Mouse (Mus musculus): Measurements from ENCODE around the gene Fbxo46.

Fbxo46 gene

DNA sequence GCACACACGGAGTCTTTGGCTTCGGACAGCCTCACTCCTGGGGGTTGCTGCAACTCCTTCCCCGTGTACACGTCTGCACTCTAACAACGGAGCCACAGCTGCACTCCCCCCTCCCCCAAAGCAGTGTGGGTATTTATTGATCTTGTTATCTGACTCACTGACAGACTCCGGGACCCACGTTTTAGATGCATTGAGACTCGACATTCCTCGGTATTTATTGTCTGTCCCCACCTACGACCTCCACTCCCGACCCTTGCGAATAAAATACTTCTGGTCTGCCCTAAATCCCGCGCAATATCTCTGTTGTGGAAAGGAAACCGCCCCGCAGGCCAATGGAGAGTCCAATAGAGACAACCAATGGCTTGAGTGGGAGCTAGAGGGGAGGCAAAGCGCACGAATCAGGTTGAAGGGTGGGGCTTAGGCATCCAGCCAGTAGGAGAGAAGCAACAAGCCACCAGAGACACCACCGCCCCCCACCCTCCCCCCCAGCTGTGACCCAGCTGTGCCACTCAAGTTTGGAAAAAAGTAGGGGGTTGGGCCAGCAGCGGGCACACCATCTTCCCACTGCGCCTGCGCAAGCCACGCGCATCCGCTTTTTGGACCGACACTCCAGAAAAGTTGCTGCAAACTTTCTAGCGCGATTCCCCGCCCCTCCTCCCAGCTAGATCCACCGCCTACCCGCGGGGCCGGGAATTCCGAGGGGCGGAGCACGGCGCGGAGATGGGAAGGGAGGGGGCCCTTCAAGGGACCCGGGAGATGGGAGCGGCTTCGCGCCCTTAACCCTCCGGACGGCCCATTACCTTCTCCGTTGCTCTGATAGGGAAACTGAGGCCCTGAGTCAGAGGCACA lies 25.9 kb upstream of the Fbxo46 start:
- DNase-seq = peak; percentile 85

DNA sequence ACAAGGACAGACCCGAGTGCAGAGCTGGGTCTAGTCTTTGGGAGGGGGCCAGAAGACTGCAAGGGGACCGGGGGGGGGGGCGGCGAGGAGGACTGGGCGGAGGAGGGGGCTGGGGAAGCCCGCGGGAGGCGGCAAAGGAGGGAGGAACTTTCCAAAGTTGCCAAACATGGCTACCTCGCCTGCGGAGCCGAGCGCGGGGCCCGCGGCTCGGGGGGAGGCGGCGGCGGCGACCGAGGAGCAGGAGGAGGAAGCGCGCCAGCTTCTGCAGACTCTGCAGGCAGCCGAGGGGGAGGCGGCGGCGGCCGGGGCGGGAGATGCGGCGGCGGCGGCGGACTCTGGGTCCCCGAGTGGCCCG lies 25.2 kb upstream of the Fbxo46 start, which contains the start of gene Six5:
Gene Six5 (plus strand): TSS at position 124 of the 355 bp plus-strand sequence.
- peak; percentile 57 to 59 for DNase-seq

DNA sequence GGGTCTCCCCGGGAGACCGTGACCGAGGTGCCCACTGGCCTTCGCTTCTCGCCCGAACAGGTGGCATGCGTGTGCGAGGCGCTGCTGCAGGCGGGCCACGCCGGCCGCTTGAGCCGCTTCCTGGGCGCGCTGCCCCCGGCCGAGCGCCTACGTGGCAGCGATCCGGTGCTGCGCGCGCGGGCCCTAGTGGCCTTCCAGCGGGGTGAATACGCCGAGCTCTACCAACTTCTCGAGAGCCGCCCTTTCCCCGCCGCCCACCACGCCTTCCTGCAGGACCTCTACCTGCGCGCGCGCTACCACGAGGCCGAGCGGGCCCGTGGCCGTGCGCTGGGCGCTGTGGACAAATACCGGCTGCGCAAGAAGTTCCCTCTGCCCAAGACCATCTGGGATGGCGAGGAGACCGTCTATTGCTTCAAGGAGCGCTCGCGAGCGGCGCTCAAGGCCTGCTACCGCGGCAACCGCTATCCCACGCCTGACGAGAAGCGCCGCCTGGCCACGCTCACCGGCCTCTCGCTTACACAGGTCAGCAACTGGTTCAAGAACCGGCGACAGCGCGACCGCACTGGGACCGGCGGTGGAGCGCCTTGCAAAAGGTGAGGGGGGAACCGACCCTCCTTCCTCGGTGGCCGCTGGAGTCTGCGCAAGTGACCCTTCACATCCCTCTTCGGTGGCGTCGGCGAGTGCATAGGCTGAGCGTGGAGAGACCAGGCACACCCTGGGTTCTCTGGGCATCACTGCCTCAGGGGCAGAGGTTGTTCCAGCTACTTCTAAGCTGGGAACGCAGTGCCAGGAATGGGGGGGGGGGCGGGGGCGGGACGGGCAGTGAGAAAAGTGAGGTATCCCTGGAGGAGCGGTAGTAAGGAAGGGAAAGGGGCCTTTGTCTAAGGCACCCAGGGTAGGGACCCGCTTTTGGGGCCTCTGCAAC lies 24.6 kb upstream of the Fbxo46 start:
- peak; percentile 49 to 61 for DNase-seq

DNA sequence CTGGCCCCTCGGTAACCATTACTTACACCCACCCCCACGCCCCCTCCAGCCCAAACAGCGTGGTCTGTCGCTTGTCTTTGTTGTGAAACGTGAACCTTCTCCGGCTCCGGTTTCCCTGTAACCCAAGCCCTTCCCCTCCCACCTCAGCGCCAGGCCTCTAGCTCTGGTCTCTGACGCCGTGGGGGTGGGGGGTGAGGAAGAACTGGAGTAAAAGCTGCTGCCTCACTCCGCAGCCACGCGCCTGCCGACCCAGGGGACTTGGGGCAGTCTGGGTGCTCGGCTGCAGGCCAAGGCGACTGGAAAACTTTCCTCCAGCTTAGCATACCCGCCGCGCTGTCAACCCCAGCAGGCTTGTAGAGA lies 23.9 kb upstream of the Fbxo46 start:
- peak; percentile 47 to 65 for DNase-seq

DNA sequence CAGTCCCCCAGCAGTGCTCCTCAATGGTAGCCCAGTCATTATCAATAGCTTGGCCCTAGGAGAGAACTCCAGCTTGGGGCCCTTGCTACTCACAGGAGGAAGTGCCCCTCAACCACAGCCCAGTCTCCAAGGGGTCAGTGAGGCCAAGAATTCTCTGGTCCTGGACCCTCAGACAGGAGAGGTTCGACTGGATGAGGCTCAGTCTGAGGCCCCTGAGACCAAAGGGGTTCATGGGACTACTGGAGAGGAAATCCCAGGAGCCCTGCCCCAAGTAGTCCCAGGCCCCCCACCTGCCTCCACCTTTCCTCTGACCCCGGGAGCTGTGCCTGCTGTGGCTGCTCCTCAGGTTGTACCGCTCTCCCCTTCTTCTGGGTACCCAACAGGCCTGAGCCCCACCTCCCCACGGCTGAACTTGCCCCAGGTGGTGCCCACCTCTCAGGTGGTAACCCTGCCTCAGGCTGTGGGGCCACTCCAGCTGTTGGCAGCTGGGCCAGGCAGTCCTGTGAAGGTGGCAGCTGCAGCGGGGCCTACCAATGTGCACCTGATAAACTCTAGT lies 23.2 kb upstream of the Fbxo46 start:
- peak in 1 of 2 experiments; percentile 13 for DNase-seq

DNA sequence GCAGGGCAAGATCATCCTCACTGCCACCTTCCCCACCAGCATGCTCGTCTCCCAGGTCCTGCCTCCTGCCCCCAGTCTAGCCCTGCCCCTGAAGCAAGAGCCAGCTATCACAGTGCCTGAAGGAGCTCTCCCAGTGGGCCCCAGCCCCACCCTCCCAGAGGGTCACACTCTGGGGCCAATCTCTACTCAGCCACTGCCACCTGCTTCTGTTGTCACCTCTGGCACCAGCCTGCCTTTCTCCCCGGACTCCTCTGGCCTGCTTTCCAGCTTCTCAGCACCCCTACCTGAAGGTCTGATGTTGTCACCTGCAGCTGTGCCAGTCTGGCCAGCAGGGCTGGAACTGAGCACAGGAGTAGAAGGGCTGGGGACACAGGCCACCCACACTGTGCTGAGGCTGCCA lies 22.4 kb upstream of the Fbxo46 start:
- DNase-seq = peak in 1 of 2 experiments; percentile 5

DNA sequence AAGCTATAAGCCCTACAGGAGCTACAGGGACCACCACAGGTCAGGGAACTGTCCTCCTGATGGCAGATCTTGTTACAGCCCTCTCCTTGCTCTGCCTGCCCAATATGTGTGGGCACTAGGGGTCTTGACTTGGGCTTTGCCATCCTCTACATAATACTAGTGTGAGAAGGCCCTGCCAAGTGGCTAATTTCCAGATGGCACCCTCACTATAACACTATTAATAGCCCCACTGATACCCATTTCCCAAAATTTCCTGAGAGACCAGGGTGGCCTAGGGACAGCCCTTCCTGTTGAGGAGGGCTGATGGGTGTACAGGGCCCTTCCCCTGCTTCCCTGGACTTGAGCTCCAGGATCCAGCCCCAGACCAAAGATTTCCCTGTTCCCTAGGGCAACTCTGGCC lies 21.8 kb upstream of the Fbxo46 start:
- peak in 1 of 2 experiments; percentile 55 for DNase-seq

DNA sequence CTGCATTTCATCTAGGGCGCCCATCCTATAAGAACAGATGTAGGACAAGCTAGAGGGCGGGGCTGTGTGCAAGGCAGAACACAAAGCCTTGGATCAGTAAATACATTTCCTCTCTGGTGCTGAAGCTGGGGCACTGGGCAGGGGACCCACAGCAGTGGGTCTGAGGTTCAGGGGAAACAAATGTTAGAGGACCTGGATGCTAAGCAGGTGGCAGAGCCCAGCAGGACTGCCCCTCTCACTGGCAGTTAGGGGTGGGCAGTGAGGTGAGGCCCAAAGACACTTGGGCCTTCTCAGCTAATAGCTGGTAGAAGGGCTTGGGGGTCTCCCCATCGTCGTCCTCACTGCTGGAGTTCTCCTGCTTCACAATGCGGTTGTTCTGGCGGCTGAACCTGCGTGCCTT lies 20.8 kb upstream of the Fbxo46 start:
- no peak for DNase-seq

DNA sequence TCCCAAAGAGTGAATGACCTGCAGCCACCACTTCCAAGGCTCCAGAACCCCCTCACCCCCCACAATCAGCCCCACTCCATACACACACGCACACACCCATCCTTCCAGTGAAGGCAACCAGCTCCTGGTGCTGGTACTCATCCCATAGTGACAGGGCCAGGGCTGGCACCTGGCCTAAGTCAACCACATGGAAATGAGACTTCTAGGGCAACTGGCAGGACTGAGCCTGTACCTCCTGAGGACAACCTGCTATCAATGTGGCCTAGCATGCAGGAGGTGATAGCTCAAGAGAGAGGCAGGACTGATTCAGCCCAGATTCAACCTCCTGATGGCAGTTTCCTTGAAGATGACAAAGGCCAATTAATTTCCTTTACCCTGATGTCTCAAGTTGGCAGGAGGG lies 19.4 kb upstream of the Fbxo46 start:
- DNase-seq = peak in 1 of 2 experiments; percentile 9

DNA sequence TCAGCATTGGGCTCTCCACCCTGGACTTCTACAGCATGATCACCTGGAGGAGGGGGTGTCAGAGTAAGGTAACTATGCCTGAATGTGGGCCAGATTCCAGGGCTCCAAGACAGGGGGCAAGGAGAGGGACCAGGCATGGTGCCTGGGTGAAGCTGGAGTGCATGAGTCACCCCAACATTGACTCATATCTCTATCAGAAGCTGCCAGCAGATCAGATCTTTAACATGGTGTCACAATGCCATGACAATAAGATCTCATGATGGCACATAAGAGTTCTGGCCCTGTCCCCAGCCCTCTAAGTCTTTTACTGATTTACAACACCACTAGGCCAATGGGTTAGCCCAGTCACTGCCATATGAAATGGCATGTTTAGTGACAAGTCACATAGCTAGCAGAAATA lies 15.9 kb upstream of the Fbxo46 start:
- DNase-seq = no peak

DNA sequence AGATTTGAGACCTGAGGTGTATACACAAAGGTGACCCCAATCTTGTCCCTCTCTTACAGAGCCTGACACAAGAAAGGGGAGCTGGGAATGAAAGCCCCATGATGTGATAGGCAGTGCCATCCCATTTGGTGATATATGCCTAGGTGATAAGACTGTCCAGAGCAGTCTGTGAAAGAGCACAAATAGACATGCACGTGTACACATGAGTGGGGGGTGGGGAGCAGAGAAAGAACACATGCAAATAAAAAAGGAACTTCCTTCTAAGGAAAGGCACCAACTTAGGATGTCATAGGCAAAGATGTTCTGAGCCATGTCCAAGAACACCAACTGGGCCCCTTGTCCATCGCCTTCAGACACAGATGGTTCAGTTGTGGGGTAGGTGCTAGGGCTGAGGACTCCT lies 15.2 kb upstream of the Fbxo46 start:
- DNase-seq = no peak

DNA sequence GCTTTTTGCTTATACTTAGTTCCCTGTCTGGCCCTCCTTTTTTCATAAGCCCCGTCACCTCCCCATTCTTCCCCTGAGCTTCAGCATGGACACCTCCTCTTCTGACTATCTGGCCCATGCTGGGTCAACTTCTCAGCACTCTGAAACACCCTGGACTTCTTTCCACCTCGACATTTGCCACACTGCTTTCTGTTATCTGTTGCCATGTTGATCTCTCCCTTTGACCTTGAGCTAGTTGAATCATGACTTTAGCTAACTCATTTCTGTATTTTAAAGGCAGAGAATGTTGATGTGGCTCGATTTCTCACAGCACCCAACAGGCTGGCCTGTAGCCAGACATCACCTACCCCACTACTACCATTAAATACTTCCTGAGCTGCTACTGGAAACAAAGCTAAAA lies 12.2 kb upstream of the Fbxo46 start:
- DNase-seq = no peak

DNA sequence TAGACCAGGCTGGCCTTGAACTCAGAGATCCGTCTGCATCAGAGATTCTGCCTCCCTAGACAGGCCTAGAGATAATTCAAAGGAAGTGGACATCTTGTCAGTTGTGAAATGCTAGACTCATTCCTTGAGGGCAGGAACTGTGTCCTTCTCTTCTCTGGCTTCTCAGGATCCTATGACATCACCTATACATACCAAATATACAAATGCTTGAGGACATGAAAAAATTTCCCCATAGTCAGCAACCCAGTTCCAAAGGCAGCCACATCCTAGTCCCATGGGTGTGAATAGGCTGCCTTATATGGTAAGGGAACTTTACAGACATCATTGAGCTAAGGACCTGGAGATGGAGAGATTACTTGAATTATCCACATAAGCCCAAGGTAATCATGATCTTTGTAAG lies 10.1 kb upstream of the Fbxo46 start:
- DNase-seq = no peak

DNA sequence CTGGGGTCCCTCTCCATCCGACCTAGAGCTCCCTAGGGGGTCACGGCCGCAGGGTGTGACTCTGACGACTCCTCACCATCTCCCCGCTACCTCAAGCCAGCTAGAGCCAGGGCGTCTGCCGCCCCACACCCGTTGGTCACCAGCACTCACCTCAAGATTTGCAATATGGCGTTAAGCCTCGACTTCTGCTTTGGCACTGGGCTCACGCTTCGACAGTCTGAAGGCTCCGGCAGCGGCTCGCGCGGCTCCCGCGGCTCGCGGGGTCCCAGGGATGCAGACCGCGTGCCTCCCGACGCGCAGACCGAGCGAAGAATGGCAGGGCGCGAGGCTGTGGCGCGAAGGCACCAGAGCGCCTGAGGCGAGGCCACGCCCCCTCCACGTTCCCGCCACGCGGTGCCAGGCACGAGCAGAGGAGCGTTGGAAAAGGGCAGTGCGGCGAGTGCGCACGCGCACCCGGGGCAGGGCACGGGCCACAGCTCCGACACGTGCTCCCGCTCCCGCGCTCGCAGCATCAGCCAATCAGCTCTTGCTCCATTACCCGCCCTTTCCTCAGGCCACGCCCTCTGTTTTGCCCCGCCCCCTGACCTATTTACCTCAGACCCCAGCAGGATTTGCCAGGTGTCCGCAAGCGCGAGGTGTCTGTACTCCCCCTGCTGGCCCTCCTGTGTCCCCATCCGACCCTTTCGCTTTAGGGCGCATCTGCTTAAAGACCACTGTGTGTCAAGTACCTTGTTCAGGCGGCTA lies 1.5 kb upstream of the Fbxo46 start, which contains the start of gene Gm4969:
Gene Gm4969 (minus strand): TSS at position 341 of the 744 bp plus-strand sequence.
- DNase-seq = peak; percentile 87 to 88

DNA sequence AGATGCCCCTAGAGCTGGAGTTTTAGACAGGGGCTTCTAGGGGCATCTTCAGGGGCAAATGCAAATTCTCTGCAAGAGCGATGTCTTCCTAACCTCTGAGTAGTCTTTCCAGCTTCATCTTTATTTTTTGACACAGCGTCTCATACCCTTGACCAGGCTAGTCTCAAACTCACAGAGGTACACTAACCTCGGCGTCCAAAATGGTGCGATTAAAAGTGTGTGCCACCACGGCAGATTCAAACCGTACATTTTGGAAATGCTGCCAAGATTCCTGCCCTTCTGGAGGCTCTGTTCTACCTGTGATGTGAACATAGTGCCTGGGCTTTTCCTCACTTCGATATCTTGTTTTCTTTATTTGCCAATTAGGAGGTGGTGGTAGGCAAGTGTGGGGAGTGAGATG lies 576 bp upstream of the Fbxo46 start:
- peak; percentile 33 to 49 for DNase-seq

DNA sequence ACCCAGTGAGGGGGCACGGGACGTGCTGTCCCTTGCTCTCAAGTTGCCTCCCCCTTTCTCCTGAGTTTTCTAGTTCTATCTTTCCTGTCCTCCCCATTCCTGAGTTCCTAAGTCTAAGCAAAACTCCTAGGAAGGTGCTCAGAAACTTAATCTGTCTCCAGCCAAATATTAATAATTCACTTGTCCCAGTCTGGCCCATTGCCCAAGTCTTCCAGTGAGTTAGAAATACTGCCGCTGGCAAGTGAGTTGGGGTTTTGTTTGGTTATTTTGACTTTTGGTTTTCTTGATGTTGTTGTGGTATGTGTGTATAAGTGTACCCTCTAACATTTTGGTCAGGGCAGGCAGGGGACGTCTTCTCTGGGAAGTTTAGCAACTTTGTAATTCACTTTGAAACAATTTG lies 2.0 kb downstream of the Fbxo46 start:
- no peak for DNase-seq

DNA sequence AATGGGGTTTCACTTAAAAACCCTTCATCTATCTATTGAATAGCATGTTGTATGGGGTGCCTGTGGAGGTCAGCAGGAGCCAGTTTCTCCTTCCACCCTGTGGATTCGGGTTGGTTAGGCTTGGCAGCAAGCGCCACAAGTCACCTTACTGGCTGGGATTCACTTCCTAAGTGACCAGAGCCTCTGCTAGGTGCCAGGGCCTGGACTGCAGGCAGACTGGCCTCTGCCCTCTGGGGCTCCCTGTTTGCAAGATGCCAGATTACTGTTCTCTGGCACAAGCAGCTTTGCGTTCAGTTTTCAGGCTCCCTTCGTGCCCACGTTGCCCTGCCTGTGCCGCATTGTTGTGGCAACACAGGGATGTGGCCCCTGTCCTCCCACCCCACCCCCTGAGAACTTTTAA lies 5.1 kb downstream of the Fbxo46 start:
- DNase-seq = no peak

DNA sequence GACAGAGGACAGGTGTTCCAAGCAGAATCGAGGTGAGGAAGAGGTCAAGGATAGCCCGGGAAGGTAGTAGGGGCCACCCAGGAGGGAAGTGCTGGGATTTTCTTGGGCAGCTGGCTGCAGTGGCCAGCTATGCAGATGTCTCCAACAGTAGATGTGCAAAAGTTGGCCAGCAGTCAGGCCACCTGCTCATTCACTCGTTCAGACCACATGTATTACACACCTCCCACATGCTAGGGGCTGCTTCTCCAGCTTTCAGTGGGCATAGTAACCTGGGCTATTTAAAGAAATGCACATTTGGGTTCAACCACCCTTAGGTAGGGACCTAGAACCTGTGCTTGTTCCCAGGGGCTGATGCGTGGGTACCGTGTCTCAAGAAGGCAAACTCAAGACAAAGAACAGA lies 8.1 kb downstream of the Fbxo46 start:
- DNase-seq = no peak

DNA sequence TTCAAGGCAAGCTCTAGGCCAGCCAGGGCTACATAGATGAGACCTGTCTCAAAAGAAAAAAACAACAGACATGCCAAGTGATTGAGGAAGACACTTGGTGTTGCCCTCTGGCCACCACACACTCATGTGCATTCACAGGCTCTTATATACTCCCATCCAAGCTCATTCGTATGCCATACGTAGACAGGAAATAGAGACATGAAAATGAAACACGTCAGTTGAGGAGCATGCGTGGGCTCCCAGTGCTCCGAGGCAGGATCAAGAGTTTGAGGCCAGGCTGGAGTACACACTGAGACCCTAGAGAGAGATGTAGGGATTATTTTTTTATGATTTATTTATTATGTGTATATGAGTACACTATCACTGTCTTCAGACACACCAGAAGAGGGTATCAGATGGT lies 9.7 kb downstream of the Fbxo46 start:
- DNase-seq = no peak

DNA sequence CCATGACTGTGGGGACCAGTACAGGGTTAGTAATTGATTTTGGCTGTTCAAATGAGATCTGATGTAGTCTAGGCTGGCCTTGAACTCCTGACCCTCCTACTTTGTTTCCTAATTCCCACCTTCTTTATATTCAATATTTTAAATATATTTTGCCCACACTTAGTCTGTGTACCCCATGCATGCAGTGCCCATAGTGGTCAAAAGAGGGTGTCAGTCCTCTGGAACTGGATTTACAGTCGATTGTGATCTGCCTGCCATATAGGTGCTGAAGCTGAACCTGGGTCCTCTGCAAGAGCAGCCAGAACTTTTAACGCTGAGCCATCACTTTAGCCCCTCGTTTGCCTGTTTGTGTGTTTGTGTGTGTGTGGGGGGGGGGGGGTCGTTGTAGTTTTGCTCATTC lies 11.0 kb downstream of the Fbxo46 start:
- peak; percentile 37 to 47 for DNase-seq

DNA sequence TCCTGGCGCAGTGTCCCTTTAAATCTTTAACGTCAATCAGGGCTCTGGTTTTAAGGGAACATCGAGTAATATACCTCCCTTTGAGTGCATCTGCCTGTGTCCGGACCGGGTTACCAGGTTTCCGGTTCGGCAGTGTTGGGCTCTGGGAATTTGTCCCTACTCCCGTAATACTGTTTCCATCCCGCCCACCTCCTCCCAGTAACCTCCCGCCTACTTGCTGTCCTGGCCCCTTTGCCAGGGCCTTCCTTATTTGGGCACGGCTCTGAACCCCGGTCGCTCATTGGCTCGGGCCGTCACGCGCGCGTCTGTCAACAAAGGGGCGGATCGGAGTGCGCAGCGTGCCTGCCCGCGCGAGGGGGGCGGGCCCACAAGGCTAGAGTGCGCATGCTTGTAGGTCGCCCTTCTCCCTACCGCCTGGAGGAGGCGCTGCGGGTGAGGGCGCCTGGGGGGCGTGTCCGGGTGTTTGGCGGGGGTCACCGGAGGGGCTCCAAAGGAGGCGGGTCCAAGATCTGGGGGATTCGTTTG lies 11.7 kb downstream of the Fbxo46 start:
- peak; percentile 98 to 99 for DNase-seq

DNA sequence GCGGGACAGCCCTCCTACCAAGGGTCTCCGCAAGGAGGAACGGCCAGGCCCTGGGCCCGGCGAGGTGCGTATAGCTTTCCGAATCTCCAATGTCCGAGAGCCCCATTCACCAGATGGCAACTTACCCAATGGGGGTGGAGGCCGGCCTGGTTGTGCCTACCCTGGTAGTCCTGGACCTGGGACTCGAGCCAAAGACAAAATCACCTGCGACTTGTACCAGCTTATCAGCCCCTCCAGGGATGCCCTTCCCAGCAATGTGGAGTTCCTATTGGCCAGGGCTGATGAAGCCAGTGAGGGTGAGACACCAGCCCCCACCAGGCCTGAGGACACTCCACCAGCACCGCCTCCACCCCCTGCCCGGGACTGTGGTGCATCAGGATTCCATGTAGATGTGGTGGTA lies 16.5 kb downstream of the Fbxo46 start:
- DNase-seq = no peak

All from cerebellum, postnatal 10 days (tissue).